Comparison of ENCODE assay signal across 14 mouse cellular contexts in genomic region chr2:122426645-122427044, GRCm38 (mm10). TPM values are rescaled to one million over a fixed set of nuclear protein-coding genes. Genes with fewer than 3 reads are reported as not detected.
DNase-seq lines count a peak whose midpoint lies in the region; ATAC-seq and TF ChIP-seq lines count a peak whose summit lies in the region.
"Not testable (repeated sequence)": the region's sequence is repeated elsewhere in the genome, so short reads cannot be mapped to it uniquely, and the experiment has no call there.
"Had no signal": no experiment of that assay in that cellular context is flagged by ENCODE, and none has a peak within 500 bp of the region (broad histone marks: within the 10 kb centered on the region; RNA-seq: fewer than 3 reads in every experiment).

No protein-coding gene starts in this region.

- H3K27me3 ChIP-seq in CH12.LX (replicated peaks); heart, adult 2 months (ENCODE audit: control insufficient read depth, insufficient read depth, low read length); intestine, embryonic 16.5 days (replicated peaks; ENCODE audit: control insufficient read depth, insufficient read depth, low read length); thymus, adult 2 months (ENCODE audit: control insufficient read depth, insufficient read depth, low read length): not testable (repeated sequence)

- H3K9ac ChIP-seq in CH12.LX (ENCODE audit: insufficient read depth, low read depth); heart, adult 2 months (ENCODE audit: low read depth, low read length); intestine, embryonic 16.5 days (ENCODE audit: low read depth, low read length): not testable (repeated sequence)

- not testable (repeated sequence) for H3K36me3 ChIP-seq in CH12.LX (replicated peaks in 1 of 2; ENCODE audit: control insufficient read depth in 1 of 2, insufficient read depth in 1 of 2, low read length in 1 of 2); heart, adult 2 months (ENCODE audit: control insufficient read depth, insufficient read depth, low read length); intestine, embryonic 16.5 days (ENCODE audit: control insufficient read depth, insufficient read depth, low read length); thymus, adult 2 months (ENCODE audit: control insufficient read depth, insufficient read depth, low read length)

- H3K4me1 ChIP-seq in CH12.LX (ENCODE audit: control insufficient read depth in 1 of 2, insufficient read depth in 2 of 2), result peaks cover 0 to 18% of the 10 kb centered on the region in 2 experiments; a peak in 1 of 4 replicates
- H3K4me1 ChIP-seq in brown adipose tissue, adult 24 weeks (ENCODE audit: control insufficient read depth, insufficient read depth, insufficient read length, low read length); heart, adult 2 months (ENCODE audit: control insufficient read depth, insufficient read depth, low read length); intestine, embryonic 16.5 days (ENCODE audit: control insufficient read depth, insufficient read depth, low read length); thymus, adult 2 months (replicated peaks; ENCODE audit: control insufficient read depth, insufficient read depth, low read length): not testable (repeated sequence)

- not testable (repeated sequence) for H3K79me2 ChIP-seq in CH12.LX (replicated peaks; ENCODE audit: control insufficient read depth, extremely low read depth, insufficient read depth, poor library complexity, severe bottlenecking); heart, adult 2 months (replicated peaks; ENCODE audit: control insufficient read depth, insufficient read depth, low read length)

- WGBS in heart, adult 2 months, result 51% methylated on average over 2 of the region's 2 CpGs
- 58% methylated on average over 2 of the region's 2 CpGs for WGBS in intestine, embryonic 16.5 days
- WGBS in thymus, adult 2 months, result 75% methylated on average over 2 of the region's 2 CpGs

- in situ Hi-C loops in CH12.LX (cut with MboI; ENCODE audit: low pct_ligation_motif_present, low pct_unique_long_range_greater_than_20kb, low sequenced_read_pairs), result not testable (repeated sequence)

- peak overlapping the region; percentile 55; the same call in 1 of the 2 replicates for H3K4me2 ChIP-seq in CH12.LX (ENCODE audit: insufficient read depth, low read depth, poor library complexity, severe bottlenecking)
- H3K4me2 ChIP-seq in intestine, embryonic 16.5 days (ENCODE audit: low read depth, low read length), result not testable (repeated sequence)

- not testable (repeated sequence) for TF ChIP-seq RAD21 in CH12.LX (IDR thresholded peaks at IDR 0.05; ENCODE audit: low read depth, low read length)

- H3K4me3 ChIP-seq in CH12.LX (replicated peaks in 1 of 3; ENCODE audit: low read depth in 2 of 3, low read length in 2 of 3, poor library complexity in 1 of 3), result peak overlapping the region in 1 of 3 experiments; percentile 22
- H3K4me3 ChIP-seq in brown adipose tissue, adult 24 weeks (ENCODE audit: insufficient read depth, low read depth, low read length), result peak overlapping the region; percentile 65
- H3K4me3 ChIP-seq in heart, adult 2 months, result 0 out of 2 replicates have a peak overlapping the region, but pooled peaks have one; percentile 10
- H3K4me3 ChIP-seq in intestine, embryonic 16.5 days (ENCODE audit: low read length), result not testable (repeated sequence)
- H3K4me3 ChIP-seq in thymus, adult 2 months (ENCODE audit: control insufficient read depth, insufficient read depth, low read length), result peak overlapping the region; percentile 35

- not testable (repeated sequence) for TF ChIP-seq POLR2A in CH12.LX (IDR thresholded peaks at IDR 0.05; ENCODE audit: low read depth, low read length); heart, adult 2 months (IDR thresholded peaks at IDR 0.05; ENCODE audit: insufficient read depth, low read depth, low read length); thymus, adult 2 months (IDR thresholded peaks at IDR 0.05; ENCODE audit: control insufficient read depth, extremely low read depth, insufficient read depth, low read length, poor library complexity)

- not testable (repeated sequence) for TF ChIP-seq CTCF in CH12.LX (conservative IDR thresholded peaks at IDR 0.05 in 1 of 2, IDR thresholded peaks at IDR 0.05 in 1 of 2; ENCODE audit: low read depth in 2 of 2, low read length in 2 of 2); heart, adult 2 months (IDR thresholded peaks at IDR 0.05); thymus, adult 2 months (IDR thresholded peaks at IDR 0.05; ENCODE audit: borderline replicate concordance, control insufficient read depth, extremely low read depth, insufficient read depth, low read length, poor library complexity)

- dilution Hi-C loops in CH12.LX (cut with MboI; ENCODE audit: extremely low pct_ligation_motif_present, extremely low pct_unique_long_range_greater_than_20kb, low sequenced_read_pairs), result not testable (repeated sequence)

- H3K9me3 ChIP-seq in CH12.LX (replicated peaks; ENCODE audit: low read length); intestine, embryonic 16.5 days (ENCODE audit: control insufficient read depth, low read length): not testable (repeated sequence)

- ATAC-seq in intestine, embryonic 16.5 days, result peak; percentile 84

- H3K27ac ChIP-seq in CH12.LX (ENCODE audit: insufficient read depth, low read depth); intestine, embryonic 16.5 days (ENCODE audit: low read length); thymus, adult 2 months (ENCODE audit: control insufficient read depth, insufficient read depth, low read length): not testable (repeated sequence)
- peak overlapping the region; percentile 84 for H3K27ac ChIP-seq in brown adipose tissue, adult 24 weeks (replicated peaks; ENCODE audit: low read depth, low read length)
- H3K27ac ChIP-seq in heart, adult 2 months, result peak overlapping the region; percentile 48

- intact Hi-C loops in heart, adult 2 months (cut with DNase I), result loop anchor here (5.0 kb wide), 1 partner anchor 44 kb away; no protein-coding TSS in a partner anchor

- DNase-seq in CH12.LX (ENCODE audit: extremely low read depth); heart, adult 2 months; thymus, adult 2 months: not testable (repeated sequence)

- TF ChIP-seq EP300 in CH12.LX (IDR thresholded peaks at IDR 0.05; ENCODE audit: low read length); heart, adult 2 months (IDR thresholded peaks at IDR 0.05; ENCODE audit: insufficient read depth, low read depth, low read length): not testable (repeated sequence)

RNA-seq across cellular contexts. Expression of gene Slc28a2, which starts 0.4 kb away (rescaled TPM):
- total RNA-seq in CH12.LX (2012; rRNA removed) (15.9 and 16.3 TPM in 2 replicates), CH12.LX (2014; rRNA removed) (30.3 and 32.0 TPM in 2 replicates)
- 28.3 and 31.4 TPM in 2 replicates for polyA plus RNA-seq in CH12.LX (2012; ENCODE audit: insufficient read length, low read depth)
- polyA plus RNA-seq in brown adipose tissue, adult 24 weeks (2012; ENCODE audit: insufficient read depth, insufficient read length, missing spikeins), result 6.6 and 15.1 TPM in 2 replicates
- 10 to 100 TPM; 20.4 to 20.7 TPM for total RNA-seq in heart, adult 2 months (2021)
- polyA plus RNA-seq in heart, adult 2 months (2012; rRNA removed), result 17.6 and 37.8 TPM in 2 replicates
- polyA plus RNA-seq in intestine, embryonic 16.5 days (2015; fragmentation: Nextera tagmentation; extraction: Ambion mirVana), result 93.5 and 105 TPM in 2 replicates
- 22.9 and 28.7 TPM in 2 replicates for polyA plus RNA-seq in thymus, adult 2 months (2012; rRNA removed)
- polyA plus RNA-seq: embryonic facial prominence, embryonic 13.5 days; erythroblast, embryonic 14.5 days; forebrain, embryonic 10.5 days; forebrain, embryonic 12.5 days; forebrain, embryonic 14.5 days had no signal

RNA-seq across cellular contexts. Expression of gene Shf, which starts 57.7 kb away (rescaled TPM):
- total RNA-seq in CH12.LX (2012; rRNA removed) (2.1 and 2.7 TPM in 2 replicates), CH12.LX (2014; rRNA removed) (0.49 and 1.2 TPM in 2 replicates)
- 2.0 and 2.1 TPM in 2 replicates for polyA plus RNA-seq in CH12.LX (2012; ENCODE audit: insufficient read length, low read depth)
- 3.1 and 4.5 TPM in 2 replicates for polyA plus RNA-seq in brown adipose tissue, adult 24 weeks (2012; ENCODE audit: insufficient read depth, insufficient read length, missing spikeins)
- 1 to 10 TPM; 3.5 to 5.3 TPM for total RNA-seq in heart, adult 2 months (2021)
- polyA plus RNA-seq in heart, adult 2 months (2012; rRNA removed), result 3.5 and 5.6 TPM in 2 replicates
- polyA plus RNA-seq in intestine, embryonic 16.5 days (2015; fragmentation: Nextera tagmentation; extraction: Ambion mirVana), result 1.9 and 2.2 TPM in 2 replicates
- 36.3 and 41.9 TPM in 2 replicates for polyA plus RNA-seq in thymus, adult 2 months (2012; rRNA removed)

RNA-seq across cellular contexts. Expression of gene Gm14085, which starts 58.1 kb away (rescaled TPM):
- total RNA-seq in CH12.LX (2012; rRNA removed) (not detected in 2 replicates), CH12.LX (2014; rRNA removed) (0.05 TPM in 1 of 2 replicates, not detected in the other)
- 0.24 and 0.25 TPM in 2 replicates for polyA plus RNA-seq in CH12.LX (2012; ENCODE audit: insufficient read length, low read depth)
- not detected in 2 replicates for polyA plus RNA-seq in brown adipose tissue, adult 24 weeks (2012; ENCODE audit: insufficient read depth, insufficient read length, missing spikeins)
- under 1 TPM; 0.45 to 0.52 TPM for total RNA-seq in heart, adult 2 months (2021)
- 0.06 and 1.3 TPM in 2 replicates for polyA plus RNA-seq in heart, adult 2 months (2012; rRNA removed)
- polyA plus RNA-seq in intestine, embryonic 16.5 days (2015; fragmentation: Nextera tagmentation; extraction: Ambion mirVana), result 0.53 and 0.75 TPM in 2 replicates
- polyA plus RNA-seq in thymus, adult 2 months (2012; rRNA removed), result 4.7 and 4.8 TPM in 2 replicates
- total RNA-seq: ES-E14 had no signal
- polyA plus RNA-seq: embryonic facial prominence, embryonic 11.5 days; embryonic facial prominence, embryonic 13.5 days; embryonic facial prominence, embryonic 15.5 days; erythroblast, embryonic 14.5 days; forebrain, embryonic 10.5 days; forebrain, embryonic 12.5 days; forebrain, embryonic 14.5 days; forebrain, embryonic 16.5 days had no signal
